Mouse (Mus musculus) sigmoid colon, adult 10 weeks (tissue): ENCODE results near the gene Krt6b. TPM values are rescaled to one million over a fixed set of nuclear protein-coding genes. Genes with fewer than 3 reads are reported as not detected.

Experiments used
- polyA plus RNA-seq: library from polyadenylated mRNA; stranded (reverse); fragments of 350-450 nt; fragmentation: Illumina TruSeq; extraction: RNeasy Lipid Tissue Mini Kit (QIAGEN cat#74804); gene quantifications from one replicate; pipeline ENCODE4 v1.2.3, GENCODE M21; 2014; ENCODE audit warnings: low read depth, low replicate concordance

The Krt6b gene
- polyA plus RNA-seq: not detected

GRCm38 (mm10) chr15:101680187-101680586 is at the start of gene Krt6b:
Krt6b (minus strand) TSS chr15:101680287.

GRCm38 (mm10) chr15:101712720-101713119 is 32.6 kb upstream of the Krt6b start, which contains the start of gene Krt5:
Krt5 (minus strand) TSS chr15:101712898.

GRCm38 (mm10) chr15:101694207-101694606 is 14.1 kb upstream of the Krt6b start, which contains the start of gene Krt6a:
Krt6a (minus strand) TSS chr15:101694307.

DNA sequence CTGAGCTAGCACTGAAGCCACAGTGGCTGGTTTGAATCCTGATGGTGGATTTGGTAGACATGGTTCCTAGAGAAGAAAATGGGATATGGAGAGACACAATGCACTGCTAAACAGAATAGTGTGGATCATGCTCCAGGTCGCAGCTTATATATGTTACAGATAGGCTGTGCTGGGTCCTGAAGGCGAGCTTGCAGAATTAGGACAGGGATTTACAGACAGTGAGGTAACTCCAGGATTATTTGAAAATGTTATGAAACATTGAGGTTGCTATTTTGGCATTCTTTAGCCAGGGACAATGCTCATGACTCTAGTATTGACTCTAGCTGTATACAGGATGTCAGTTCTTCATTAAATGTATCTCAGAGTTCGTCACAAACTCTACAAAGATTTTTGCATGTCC is 32.8 kb downstream of the Krt6b start, which contains the start of gene Gm5478:
Gene Gm5478, minus strand, starts transcription at position 101 of the 400 bp plus-strand sequence.

DNA sequence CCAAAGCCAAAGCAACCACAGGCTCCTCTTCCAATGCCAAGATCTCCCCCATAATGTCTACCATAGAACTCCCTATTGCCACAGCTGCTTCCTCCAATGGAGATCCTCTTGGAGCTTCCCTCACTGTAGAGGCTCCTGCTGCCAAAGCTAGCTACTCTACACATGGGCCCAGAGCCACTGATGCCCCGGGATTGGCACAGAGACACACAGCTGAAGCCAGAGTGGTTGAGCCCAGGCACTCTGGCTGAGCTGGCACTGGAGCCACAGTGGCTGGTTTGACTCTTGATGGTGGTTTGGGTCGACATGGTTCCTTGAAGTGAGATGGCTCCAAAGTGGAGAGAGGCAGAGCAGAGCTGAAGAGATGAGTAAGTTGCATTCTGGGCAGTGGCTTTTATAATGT is 52.2 kb downstream of the Krt6b start, which contains the start of gene Gm5414:
Gene Gm5414, minus strand, starts transcription at position 305 of the 400 bp plus-strand sequence.

Other genes starting within 250 kb of the Krt6b start
- gene Krt87, start 241.5 kb downstream of the Krt6b start, polyA plus RNA-seq: 0.50 TPM
- not detected for gene Krt88, start 232.5 kb downstream of the Krt6b start, polyA plus RNA-seq
- gene Krt81, start 216.5 kb downstream of the Krt6b start, polyA plus RNA-seq: not detected
- gene Krt86, start 206.8 kb downstream of the Krt6b start, polyA plus RNA-seq: not detected
- not detected for gene Krt83, start 188.8 kb downstream of the Krt6b start, polyA plus RNA-seq
- gene Gm49425, start 163.0 kb downstream of the Krt6b start, polyA plus RNA-seq: not detected
- not detected for gene Krt84, start 147.5 kb downstream of the Krt6b start, polyA plus RNA-seq
- gene Krt82, start 129.6 kb downstream of the Krt6b start, polyA plus RNA-seq: not detected
- gene Krt90, start 117.3 kb downstream of the Krt6b start, polyA plus RNA-seq: not detected
- not detected for gene Krt75, start 106.4 kb downstream of the Krt6b start, polyA plus RNA-seq
- not detected for gene Gm5414, start 52.1 kb downstream of the Krt6b start, polyA plus RNA-seq
- gene Gm5478, start 32.9 kb downstream of the Krt6b start, polyA plus RNA-seq: not detected
- not detected for gene Krt6a, start 14.0 kb upstream of the Krt6b start, polyA plus RNA-seq
- gene Krt5, start 32.6 kb upstream of the Krt6b start, polyA plus RNA-seq: not detected
- not detected for gene Krt71, start 62.8 kb upstream of the Krt6b start, polyA plus RNA-seq
- not detected for gene Krt72, start 106.2 kb upstream of the Krt6b start, polyA plus RNA-seq
- not detected for gene Krt73, start 122.1 kb upstream of the Krt6b start, polyA plus RNA-seq
- gene Krt2, start 137.9 kb upstream of the Krt6b start, polyA plus RNA-seq: not detected
- 0.16 TPM for gene Krt1, start 170.5 kb upstream of the Krt6b start, polyA plus RNA-seq
- gene Krt77, start 189.4 kb upstream of the Krt6b start, polyA plus RNA-seq: not detected
- gene Krt76, start 212.6 kb upstream of the Krt6b start, polyA plus RNA-seq: not detected
- not detected for gene Krt4, start 244.4 kb upstream of the Krt6b start, polyA plus RNA-seq